Mouse (Mus musculus): Measurements from ENCODE around the gene Efcab2. TPM values are rescaled to one million over a fixed set of nuclear protein-coding genes. Genes with fewer than 3 reads are reported as not detected.

Efcab2 gene
- polyA plus RNA-seq, 1 experiment from 2014 or later, result 11.2 TPM

DNA sequence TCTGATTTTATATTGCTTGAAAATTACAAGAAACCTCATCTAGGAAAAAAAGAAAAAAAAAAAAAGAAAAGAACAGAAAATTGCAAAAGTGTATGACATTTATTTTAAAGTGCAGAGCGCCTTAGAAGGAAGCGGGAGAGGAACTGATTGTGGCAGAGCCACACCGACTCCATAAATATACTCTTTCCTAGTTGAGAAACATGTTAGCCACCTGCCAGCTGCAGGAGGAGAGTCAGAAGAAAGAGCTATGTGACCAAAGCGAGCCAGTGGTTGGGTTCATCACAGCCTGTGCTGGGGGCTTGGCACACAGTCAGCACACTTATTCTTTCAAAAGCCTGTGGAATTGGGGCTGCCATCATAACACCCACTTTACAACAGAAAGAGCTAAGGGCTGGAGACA lies 33.2 kb upstream of the Efcab2 start:
- no peak overlapping the region for H3K4me3 ChIP-seq (replicated peaks; ENCODE audit: low read length)
- 89% methylated on average over 4 of the region's 4 CpGs for WGBS
- ATAC-seq (ENCODE audit: low FRiP score) (no peak), DNase-seq (ENCODE audit: low spot score) (no peak)
- H3K4me2 ChIP-seq (replicated peaks), result no peak overlapping the region
- H3K9ac ChIP-seq, result no peak overlapping the region
- no peaks in the 10 kb centered on the region for H3K9me3 ChIP-seq (ENCODE audit: control insufficient read depth, low read length)
- no peaks in the 10 kb centered on the region for H3K27me3 ChIP-seq (ENCODE audit: control insufficient read depth, insufficient read depth, low read length)
- H3K36me3 ChIP-seq (replicated peaks; ENCODE audit: control insufficient read depth, insufficient read depth), result no peaks in the 10 kb centered on the region
- peaks cover 13% of the 10 kb centered on the region for H3K4me1 ChIP-seq (replicated peaks; ENCODE audit: control insufficient read depth, insufficient read depth, low read length)
- H3K27ac ChIP-seq, result no peak overlapping the region

- Histone ChIP-seq H3K9me3 (ENCODE audit: control insufficient read depth, low read length) (no peaks in the 10 kb centered on the region), H3K9ac (no peak overlapping the region), H3K4me2 (replicated peaks) (no peak overlapping the region), H3K4me1 (replicated peaks; ENCODE audit: control insufficient read depth, insufficient read depth, low read length) (no peaks in the 10 kb centered on the region), H3K27me3 (ENCODE audit: control insufficient read depth, insufficient read depth, low read length) (no peaks in the 10 kb centered on the region), H3K27ac (no peak overlapping the region), H3K4me3 (replicated peaks; ENCODE audit: low read length) (no peak overlapping the region), H3K36me3 (replicated peaks; ENCODE audit: control insufficient read depth, insufficient read depth) (no peaks in the 10 kb centered on the region)
- ATAC-seq (ENCODE audit: low FRiP score) (no peak), DNase-seq (ENCODE audit: low spot score) (no peak)
These were observed 30.5 kb upstream of the Efcab2 start for GRCm38 (mm10) chr1:178375381-178375780.

DNA sequence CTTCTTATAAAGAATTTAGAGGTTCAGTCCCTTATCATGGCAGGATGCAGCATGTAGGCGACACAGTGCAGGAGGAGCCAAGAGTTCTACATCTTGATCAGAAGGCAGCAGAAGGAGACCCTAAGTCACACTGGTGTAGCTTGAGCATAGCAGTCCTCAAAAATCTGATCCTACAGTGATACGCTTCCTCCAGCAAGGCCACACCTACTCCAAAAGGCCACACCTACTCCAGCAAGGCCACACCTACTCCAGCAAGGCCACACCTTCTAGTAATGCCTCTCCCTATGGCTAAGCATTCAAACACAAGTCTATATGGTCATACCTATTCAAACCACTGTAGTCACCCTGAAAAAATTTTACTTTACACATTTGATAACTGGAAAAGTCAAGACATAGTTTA lies 29.8 kb upstream of the Efcab2 start:
- Histone ChIP-seq H3K36me3 (replicated peaks; ENCODE audit: control insufficient read depth, insufficient read depth) (no peaks in the 10 kb centered on the region), H3K9ac (no peak overlapping the region), H3K9me3 (ENCODE audit: control insufficient read depth, low read length) (no peaks in the 10 kb centered on the region), H3K27me3 (ENCODE audit: control insufficient read depth, insufficient read depth, low read length) (no peaks in the 10 kb centered on the region), H3K27ac (no peak overlapping the region), H3K4me1 (replicated peaks; ENCODE audit: control insufficient read depth, insufficient read depth, low read length) (no peaks in the 10 kb centered on the region), H3K4me2 (replicated peaks) (no peak overlapping the region), H3K4me3 (replicated peaks; ENCODE audit: low read length) (no peak overlapping the region)
- DNase-seq (ENCODE audit: low spot score), result no peak
- ATAC-seq (ENCODE audit: low FRiP score), result no peak
- 84% methylated on average over 2 of the region's 2 CpGs for WGBS

- Histone ChIP-seq H3K9ac (no peak overlapping the region), H3K4me3 (replicated peaks; ENCODE audit: low read length) (no peak overlapping the region), H3K9me3 (ENCODE audit: control insufficient read depth, low read length) (no peaks in the 10 kb centered on the region), H3K27me3 (ENCODE audit: control insufficient read depth, insufficient read depth, low read length) (no peaks in the 10 kb centered on the region), H3K27ac (no peak overlapping the region), H3K4me1 (replicated peaks; ENCODE audit: control insufficient read depth, insufficient read depth, low read length) (no peaks in the 10 kb centered on the region), H3K4me2 (replicated peaks) (no peak overlapping the region), H3K36me3 (replicated peaks; ENCODE audit: control insufficient read depth, insufficient read depth) (no peaks in the 10 kb centered on the region)
- 85% methylated on average over 2 of the region's 2 CpGs for WGBS
- no peak for ATAC-seq (ENCODE audit: low FRiP score)
- no peak for DNase-seq (ENCODE audit: low spot score)
These were observed 29.0 kb upstream of the Efcab2 start for GRCm38 (mm10) chr1:178376907-178377306.

DNA sequence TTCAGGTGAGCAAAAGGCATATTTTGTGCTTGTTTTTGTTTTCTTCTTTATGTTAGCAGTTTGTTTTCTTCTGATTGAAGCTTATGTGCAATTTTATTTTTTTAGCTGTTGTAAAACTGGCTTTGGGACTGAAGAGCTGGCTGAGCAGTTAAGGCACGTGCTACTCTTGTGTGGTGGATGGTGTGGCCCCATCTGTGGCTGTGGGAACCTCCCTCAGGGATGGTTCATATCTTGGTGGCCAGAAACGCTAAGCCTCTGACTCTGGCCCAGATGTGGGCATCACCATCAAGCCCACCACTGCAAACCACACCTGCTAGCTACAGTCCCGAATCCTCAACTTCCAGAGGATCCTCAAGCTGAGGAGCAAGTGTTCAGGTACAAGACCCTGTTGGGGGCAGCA lies 27.8 kb upstream of the Efcab2 start:
- Histone ChIP-seq H3K9ac (no peak overlapping the region), H3K4me2 (replicated peaks) (no peak overlapping the region), H3K36me3 (replicated peaks; ENCODE audit: control insufficient read depth, insufficient read depth) (no peaks in the 10 kb centered on the region), H3K9me3 (ENCODE audit: control insufficient read depth, low read length) (no peaks in the 10 kb centered on the region), H3K27me3 (ENCODE audit: control insufficient read depth, insufficient read depth, low read length) (no peaks in the 10 kb centered on the region), H3K27ac (no peak overlapping the region), H3K4me1 (replicated peaks; ENCODE audit: control insufficient read depth, insufficient read depth, low read length) (no peaks in the 10 kb centered on the region), H3K4me3 (replicated peaks; ENCODE audit: low read length) (no peak overlapping the region)
- no peak for ATAC-seq (ENCODE audit: low FRiP score)
- DNase-seq (ENCODE audit: low spot score), result no peak
- WGBS, result 90% methylated on average over 3 of the region's 3 CpGs

DNA sequence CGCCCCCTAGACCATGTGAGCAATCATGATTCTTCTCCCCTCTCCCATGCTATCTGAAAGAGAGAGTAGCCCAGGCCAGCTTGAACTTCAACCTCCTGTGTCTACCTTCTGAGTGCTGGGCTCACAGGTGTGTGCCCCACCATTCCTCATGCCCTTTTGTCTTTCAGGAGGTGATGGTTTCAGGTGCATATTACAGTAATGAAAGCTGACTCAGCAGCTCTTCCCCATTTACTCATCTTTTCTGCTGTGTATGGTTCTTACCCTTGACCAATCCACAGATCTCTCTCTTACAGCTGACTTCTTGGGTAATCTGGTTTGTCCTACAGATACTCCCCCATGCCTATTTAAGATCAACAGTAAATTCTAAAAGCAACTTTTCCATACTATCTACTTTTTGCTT lies 26.7 kb upstream of the Efcab2 start:
- Histone ChIP-seq H3K36me3 (replicated peaks; ENCODE audit: control insufficient read depth, insufficient read depth) (no peaks in the 10 kb centered on the region), H3K9ac (no peak overlapping the region), H3K9me3 (ENCODE audit: control insufficient read depth, low read length) (no peaks in the 10 kb centered on the region), H3K27me3 (ENCODE audit: control insufficient read depth, insufficient read depth, low read length) (no peaks in the 10 kb centered on the region), H3K27ac (no peak overlapping the region), H3K4me2 (replicated peaks) (no peak overlapping the region), H3K4me3 (replicated peaks; ENCODE audit: low read length) (no peak overlapping the region), H3K4me1 (replicated peaks; ENCODE audit: control insufficient read depth, insufficient read depth, low read length) (no peaks in the 10 kb centered on the region)
- WGBS, result 84% methylated on average over 1 of the region's 1 CpGs
- ATAC-seq (ENCODE audit: low FRiP score) (no peak), DNase-seq (ENCODE audit: low spot score) (no peak)

DNA sequence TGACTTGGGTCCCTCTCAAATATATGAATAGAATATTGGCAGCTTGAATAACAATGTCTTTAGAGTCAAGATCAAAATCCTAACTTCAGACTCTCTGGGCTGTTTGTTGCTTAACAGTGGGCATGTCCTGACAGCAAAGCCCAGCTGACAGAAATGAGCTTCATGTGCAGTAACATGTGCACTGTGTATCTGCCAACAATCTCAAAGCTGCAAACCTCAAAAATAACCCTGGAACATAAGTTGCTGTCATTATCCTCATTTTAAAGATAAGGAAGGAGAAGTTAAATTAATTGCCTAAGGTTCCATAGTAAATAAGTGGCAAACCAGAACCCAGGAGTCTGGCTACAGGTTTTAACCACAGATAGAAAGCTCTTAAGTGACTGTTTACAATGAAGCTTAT lies 23.7 kb upstream of the Efcab2 start:
- no peak for ATAC-seq (ENCODE audit: low FRiP score)
- Histone ChIP-seq H3K4me2 (replicated peaks) (no peak overlapping the region), H3K9me3 (ENCODE audit: control insufficient read depth, low read length) (no peaks in the 10 kb centered on the region), H3K27ac (no peak overlapping the region), H3K36me3 (replicated peaks; ENCODE audit: control insufficient read depth, insufficient read depth) (no peaks in the 10 kb centered on the region), H3K4me3 (replicated peaks; ENCODE audit: low read length) (no peak overlapping the region), H3K4me1 (replicated peaks; ENCODE audit: control insufficient read depth, insufficient read depth, low read length) (no peaks in the 10 kb centered on the region), H3K27me3 (ENCODE audit: control insufficient read depth, insufficient read depth, low read length) (no peaks in the 10 kb centered on the region), H3K9ac (no peak overlapping the region)
- no peak for DNase-seq (ENCODE audit: low spot score)

DNA sequence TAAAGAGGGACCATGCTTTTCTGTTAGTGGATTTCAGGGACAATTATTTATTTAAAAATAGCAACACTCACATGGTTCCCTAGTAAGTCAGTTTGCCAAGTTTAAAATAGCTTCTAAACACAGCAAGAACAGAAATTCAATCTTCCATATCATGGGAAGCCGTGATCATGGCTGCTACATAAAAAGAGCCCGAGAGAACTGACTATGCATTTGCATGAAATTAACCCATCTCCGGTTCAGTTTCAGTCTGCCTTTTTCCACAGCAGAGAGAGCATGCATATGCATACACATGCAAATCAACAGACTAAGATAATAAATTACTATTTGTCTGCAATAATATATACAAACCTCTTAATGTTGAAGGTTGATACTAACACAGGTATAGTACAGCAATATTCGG lies 17.1 kb upstream of the Efcab2 start:
- DNase-seq (ENCODE audit: low spot score), result no peak
- no peaks in the 10 kb centered on the region for H3K4me1 ChIP-seq (replicated peaks; ENCODE audit: control insufficient read depth, insufficient read depth, low read length)
- no peak for ATAC-seq (ENCODE audit: low FRiP score)
- no peaks in the 10 kb centered on the region for H3K9me3 ChIP-seq (ENCODE audit: control insufficient read depth, low read length)
- no peak overlapping the region for H3K9ac ChIP-seq
- H3K27ac ChIP-seq, result no peak overlapping the region
- H3K4me3 ChIP-seq (replicated peaks; ENCODE audit: low read length), result no peak overlapping the region
- WGBS, result 64% methylated on average over 4 of the region's 4 CpGs
- no peaks in the 10 kb centered on the region for H3K36me3 ChIP-seq (replicated peaks; ENCODE audit: control insufficient read depth, insufficient read depth)
- H3K4me2 ChIP-seq (replicated peaks), result no peak overlapping the region
- H3K27me3 ChIP-seq (ENCODE audit: control insufficient read depth, insufficient read depth, low read length), result no peaks in the 10 kb centered on the region

- no peak overlapping the region for H3K4me2 ChIP-seq (replicated peaks)
- no peak overlapping the region for H3K4me3 ChIP-seq (replicated peaks; ENCODE audit: low read length)
- no peaks in the 10 kb centered on the region for H3K4me1 ChIP-seq (replicated peaks; ENCODE audit: control insufficient read depth, insufficient read depth, low read length)
- H3K9me3 ChIP-seq (ENCODE audit: control insufficient read depth, low read length), result no peaks in the 10 kb centered on the region
- no peaks in the 10 kb centered on the region for H3K36me3 ChIP-seq (replicated peaks; ENCODE audit: control insufficient read depth, insufficient read depth)
- no peak overlapping the region for H3K9ac ChIP-seq
- DNase-seq (ENCODE audit: low spot score) (no peak), ATAC-seq (ENCODE audit: low FRiP score) (no peak)
- 71% methylated on average over 2 of the region's 2 CpGs for WGBS
- no peaks in the 10 kb centered on the region for H3K27me3 ChIP-seq (ENCODE audit: control insufficient read depth, insufficient read depth, low read length)
- no peak overlapping the region for H3K27ac ChIP-seq
These were observed 16.5 kb upstream of the Efcab2 start for GRCm38 (mm10) chr1:178389401-178389800.

- ATAC-seq (ENCODE audit: low FRiP score) (no peak), DNase-seq (ENCODE audit: low spot score) (no peak)
- H3K27me3 ChIP-seq (ENCODE audit: control insufficient read depth, insufficient read depth, low read length), result no peaks in the 10 kb centered on the region
- no peak overlapping the region for H3K27ac ChIP-seq
- H3K9ac ChIP-seq, result no peak overlapping the region
- WGBS, result 75% methylated on average over 5 of the region's 5 CpGs
- no peak overlapping the region for H3K4me2 ChIP-seq (replicated peaks)
- no peaks in the 10 kb centered on the region for H3K9me3 ChIP-seq (ENCODE audit: control insufficient read depth, low read length)
- no peaks in the 10 kb centered on the region for H3K36me3 ChIP-seq (replicated peaks; ENCODE audit: control insufficient read depth, insufficient read depth)
- H3K4me1 ChIP-seq (replicated peaks; ENCODE audit: control insufficient read depth, insufficient read depth, low read length), result no peaks in the 10 kb centered on the region
- H3K4me3 ChIP-seq (replicated peaks; ENCODE audit: low read length), result no peak overlapping the region
These were observed 12.9 kb upstream of the Efcab2 start for GRCm38 (mm10) chr1:178392970-178393369.

Measured in hindbrain, embryonic 14.5 days (tissue).